Mouse (Mus musculus): Measurements from ENCODE around the gene Fancd2.
A peak's percentile ranks its signal among the peaks of the same experiment; 100 is the strongest.

Gene Fancd2

DNA sequence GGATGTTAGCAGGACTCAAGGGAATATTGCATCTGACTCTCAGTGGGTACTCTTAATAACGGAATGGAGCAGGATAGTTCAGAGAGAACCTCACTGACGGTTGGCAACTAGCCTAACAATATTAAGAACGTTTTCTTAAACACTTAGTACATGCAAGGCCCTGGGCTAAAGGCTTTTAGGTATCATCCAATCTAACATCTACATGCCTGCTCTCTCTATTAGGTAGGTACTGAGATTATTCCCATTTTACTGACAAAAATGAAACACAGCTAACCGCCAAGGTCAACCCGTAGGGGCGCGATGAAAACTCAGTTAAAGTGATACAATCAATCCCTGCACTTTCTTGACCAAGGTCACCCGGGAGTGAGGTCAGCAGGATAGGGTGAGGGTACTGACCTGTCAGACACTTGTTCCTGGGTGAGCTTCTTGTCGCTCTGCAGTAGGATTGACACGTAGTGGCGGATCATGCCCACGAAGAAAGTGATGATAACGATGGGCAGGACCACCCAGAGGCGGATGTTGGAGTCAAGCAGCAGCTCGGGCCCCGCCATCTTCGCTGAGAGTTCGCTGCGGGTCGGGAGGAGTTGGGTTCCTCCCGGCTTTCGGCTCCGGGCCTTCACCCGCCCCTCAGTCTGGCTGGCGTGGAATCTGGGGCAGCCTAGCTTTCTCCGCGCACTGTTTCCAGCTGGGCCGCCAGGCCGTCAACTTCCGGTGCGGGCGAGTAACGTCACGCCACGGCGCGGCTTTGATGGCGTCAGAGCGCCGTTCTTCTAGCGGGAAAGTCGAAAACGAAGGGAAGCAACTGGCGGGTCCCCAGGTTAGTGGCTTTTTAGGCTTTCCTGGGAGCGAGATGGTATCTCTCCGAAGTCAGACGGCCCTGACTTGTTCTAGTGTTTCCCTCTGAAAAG, at the start of gene Fancd2, which contains the start of gene Emc3:
Gene Fancd2, plus strand, starts transcription at position 751 of the 908 bp plus-strand sequence.
Gene Emc3, minus strand, starts transcription at position 721 of the 908 bp plus-strand sequence.
- DNase-seq: peak; percentile 92

DNA sequence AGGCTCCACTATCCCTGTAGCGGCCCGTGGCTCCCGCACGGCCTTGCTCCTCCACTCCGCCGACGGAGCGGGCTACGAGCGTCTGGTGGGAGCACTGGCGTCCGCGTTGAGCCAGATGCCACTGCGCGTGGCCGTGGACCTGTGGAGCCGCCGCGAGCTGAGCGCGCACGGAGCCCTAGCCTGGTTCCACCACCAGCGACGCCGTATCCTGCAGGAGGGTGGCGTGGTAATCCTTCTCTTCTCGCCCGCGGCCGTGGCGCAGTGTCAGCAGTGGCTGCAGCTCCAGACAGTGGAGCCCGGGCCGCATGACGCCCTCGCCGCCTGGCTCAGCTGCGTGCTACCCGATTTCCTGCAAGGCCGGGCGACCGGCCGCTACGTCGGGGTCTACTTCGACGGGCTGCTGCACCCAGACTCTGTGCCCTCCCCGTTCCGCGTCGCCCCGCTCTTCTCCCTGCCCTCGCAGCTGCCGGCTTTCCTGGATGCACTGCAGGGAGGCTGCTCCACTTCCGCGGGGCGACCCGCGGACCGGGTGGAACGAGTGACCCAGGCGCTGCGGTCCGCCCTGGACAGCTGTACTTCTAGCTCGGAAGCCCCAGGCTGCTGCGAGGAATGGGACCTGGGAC, 48.9 kb upstream of the Fancd2 start:
- peak; percentile 19 for DNase-seq

DNA sequence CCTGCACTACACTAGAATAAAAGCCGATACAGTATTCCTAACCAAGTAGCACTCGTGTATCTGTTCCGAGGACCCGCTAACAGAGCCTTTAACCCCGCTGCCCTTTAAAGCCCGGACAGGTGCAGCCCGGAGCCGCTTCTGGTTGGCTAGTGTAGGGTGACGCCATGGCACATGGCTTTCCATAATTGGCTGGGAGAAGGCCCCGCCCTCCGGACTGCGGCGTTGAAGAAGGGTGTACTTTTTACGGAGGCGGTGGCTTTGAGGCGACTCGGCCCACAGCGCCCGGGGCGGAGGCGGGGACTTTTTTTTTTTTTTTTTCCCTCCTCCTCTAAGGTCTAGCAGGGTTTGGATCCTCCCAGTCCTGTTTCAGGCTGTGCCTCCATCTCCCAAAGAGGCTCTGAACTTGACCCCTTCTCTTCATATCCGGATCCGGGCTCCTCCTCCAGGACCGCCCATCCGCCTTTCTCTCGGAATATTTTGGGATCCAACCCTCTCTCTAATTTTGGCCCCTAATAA, 48.3 kb upstream of the Fancd2 start, which contains the start of gene Creld1:
Gene Creld1, plus strand, starts transcription at position 198 of the 516 bp plus-strand sequence.
- peak; percentile 93 for DNase-seq

DNA sequence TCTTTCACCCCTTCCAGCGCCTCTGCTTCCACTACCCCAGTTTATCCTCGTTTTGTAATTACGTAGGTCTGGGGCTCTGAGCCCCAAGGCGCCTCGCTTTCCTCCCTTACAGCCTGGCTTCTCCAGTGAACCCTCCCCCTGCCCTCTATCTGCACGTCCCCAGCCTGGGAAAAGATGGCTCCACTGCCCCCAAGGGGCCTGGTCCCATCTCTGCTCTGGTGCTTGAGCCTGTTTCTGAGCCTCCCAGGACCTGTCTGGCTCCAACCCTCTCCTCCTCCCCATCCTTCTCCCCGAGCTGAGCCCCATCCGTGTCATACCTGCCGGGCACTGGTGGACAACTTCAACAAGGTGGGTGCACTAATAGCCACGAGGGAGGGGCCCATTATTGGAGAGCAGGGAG, 47.8 kb upstream of the Fancd2 start:
- DNase-seq: no peak

DNA sequence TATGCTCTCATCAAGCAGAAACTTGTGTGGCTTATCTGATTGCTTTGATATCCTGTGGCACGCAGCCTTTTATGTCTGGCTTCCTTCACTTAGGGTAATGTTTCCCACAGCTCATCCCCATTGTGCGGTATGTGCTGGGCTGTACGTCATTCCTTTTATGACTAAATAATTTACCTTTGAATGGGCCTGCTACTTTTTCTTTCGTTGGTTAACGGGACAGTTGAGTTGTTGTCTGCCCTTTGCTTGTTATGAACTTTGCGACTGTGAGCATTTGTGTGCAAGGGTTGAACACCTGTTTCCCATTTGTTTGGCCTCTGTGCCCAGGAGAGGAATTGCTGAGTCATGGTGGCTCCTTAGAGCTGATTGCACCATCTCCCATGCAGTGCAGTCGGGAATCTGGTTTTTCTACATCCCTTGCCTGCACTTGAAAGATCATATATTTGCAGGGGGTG, 44.3 kb upstream of the Fancd2 start:
- peak; percentile 32 for DNase-seq

DNA sequence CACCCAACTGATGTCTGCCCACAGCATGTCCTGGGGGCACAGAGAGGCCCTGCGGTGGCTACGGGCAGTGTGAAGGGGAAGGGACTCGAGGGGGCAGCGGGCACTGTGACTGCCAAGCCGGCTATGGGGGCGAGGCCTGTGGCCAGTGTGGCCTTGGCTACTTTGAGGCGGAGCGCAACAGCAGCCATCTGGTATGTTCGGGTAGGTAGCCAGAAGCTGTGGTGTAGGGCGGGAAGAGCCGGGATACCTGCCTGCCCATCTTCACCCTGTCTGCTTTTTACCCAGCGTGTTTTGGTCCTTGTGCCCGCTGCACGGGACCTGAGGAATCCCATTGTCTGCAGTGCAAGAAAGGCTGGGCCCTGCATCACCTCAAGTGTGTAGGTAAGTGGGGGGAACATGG, 42.1 kb upstream of the Fancd2 start:
- DNase-seq: no peak

DNA sequence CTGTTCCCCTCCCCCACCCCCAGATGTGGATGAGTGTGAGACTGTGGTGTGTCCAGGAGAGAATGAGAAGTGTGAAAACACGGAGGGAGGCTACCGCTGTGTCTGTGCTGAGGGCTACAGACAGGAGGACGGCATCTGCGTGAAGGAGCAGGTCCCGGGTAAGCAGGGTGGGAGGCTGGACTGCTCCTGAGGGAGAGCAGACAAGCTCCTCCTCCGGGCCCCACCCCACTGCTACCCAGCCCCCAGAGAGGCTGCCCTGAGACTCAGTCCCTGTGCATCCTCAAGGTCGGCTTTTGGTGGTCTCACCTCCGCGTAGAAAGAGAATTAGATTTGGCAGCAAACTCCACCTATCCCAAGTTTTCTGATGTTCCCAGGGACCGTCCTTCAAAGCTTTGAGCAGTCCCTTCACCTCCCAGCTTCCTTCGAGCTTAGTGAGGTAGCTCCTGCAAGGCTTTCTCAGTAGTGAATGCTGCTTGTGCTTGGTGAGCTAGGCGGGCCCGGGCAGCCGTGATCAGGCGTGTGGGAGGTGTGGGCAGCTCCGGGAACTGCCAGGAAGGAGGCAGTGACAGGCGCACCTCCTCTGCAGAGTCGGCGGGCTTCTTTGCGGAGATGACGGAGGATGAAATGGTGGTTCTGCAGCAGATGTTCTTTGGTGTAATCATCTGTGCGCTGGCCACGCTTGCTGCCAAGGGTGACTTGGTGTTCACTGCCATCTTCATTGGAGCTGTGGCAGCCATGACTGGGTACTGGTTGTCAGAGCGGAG, 39.2 kb upstream of the Fancd2 start:
- no peak for DNase-seq

DNA sequence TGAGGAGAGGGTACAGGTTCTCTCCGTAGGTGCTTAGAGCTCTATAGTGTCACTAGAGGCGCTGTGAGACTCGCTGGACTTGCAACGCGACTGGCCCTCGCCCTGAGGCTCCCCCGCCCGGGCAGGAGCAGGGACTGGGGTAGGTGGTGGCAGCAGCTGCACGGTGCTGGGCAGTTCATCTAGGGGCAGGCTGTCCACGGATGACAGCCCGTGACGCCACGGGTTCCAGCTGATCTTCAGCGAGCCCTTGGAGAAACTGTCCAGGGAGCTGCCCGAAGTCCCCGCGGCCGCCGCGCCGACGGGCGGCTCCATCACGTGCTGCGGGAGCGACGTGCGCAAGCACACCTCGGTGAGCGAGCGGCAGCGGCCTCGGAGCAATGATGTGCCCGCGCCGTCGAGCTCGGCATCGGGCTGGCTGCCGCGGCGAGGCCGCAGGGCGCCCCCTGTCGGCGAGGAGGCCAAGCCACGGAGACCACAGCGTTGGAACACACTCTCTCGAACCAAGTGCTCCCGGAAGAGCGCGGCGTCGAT, 37.2 kb upstream of the Fancd2 start:
- peak; percentile 84 for DNase-seq

DNA sequence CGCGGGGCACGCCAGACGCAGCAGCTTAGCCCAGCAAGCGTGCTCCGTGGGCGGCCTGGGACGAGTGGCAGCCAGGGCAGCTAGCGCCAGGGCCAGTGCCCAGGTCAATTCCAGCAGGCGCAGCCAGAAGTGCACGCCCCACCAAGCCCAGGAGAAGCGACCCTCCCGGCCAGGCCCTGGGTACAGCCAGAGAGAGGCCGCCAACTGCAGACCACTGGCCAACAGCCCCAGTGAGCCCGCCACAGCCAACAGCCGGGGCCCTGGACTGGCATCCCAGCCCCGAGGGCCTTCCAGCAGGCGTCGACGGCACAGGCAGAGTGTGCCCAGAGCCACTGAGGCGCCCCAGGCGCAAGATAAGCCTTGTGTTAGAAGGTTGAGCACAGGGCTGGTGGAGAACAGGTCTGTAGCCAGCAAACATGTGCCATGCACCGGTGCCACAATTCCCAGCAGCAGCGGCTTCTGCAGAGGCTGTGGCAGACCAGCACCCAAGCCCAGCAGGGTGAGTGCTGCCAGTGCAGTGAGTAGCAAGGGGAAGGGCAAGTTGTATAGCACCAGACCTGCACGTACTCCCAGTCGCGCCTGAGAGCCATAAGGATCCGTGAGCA, 36.3 kb upstream of the Fancd2 start:
- DNase-seq: no peak

DNA sequence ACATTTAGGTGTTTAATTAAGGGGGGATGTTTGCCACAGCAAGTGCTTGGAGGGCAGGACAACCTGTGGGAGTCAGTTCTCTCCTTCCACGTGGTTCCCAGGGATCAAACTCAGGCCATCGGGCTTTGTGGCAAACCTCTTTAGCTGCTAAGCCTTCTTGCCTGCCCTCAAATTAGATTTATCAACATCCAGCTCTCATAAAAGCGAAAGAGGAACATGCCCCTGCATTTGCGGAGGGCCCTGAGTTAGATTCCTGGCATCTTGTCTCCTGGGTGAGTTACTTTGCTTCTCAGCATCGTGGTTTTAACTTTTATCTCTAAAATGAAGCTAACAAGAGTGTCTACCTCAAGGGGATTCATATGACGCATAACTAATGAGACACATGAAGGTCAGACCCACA, 32.1 kb upstream of the Fancd2 start:
- no peak for DNase-seq

DNA sequence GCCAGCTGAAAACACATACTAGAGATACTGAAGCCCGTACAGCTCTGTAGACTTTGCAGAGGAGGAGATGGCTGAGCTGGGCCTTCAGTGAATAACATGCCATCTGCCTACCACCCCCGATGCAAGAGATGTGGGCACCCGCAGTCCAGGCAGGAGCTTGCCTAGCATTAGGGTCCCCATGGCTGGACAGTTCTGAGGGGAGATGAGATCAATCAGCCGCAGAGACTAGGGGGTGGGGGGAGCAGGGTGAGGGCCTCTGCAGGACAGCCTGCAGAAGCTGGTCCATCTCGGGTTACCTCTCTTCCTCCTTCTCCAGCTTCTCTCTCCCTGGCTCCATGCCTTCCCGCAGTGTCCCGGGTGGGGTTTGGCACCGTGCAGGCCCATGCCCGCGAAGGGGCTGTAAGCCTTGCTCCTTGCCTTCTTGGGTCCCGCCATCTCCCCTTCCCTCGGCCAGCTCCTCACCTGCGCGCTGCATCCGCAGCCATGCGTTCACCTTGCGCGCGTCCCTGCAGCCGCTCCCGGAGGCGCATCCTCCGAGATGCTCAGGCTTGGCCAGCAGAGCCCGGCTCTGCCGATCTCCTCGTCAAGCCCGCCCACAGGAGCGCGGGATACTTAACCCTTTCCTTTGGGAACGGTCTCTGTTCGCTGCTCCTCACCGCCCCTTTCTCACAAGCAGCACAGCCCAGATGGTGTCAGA, 29.9 kb upstream of the Fancd2 start, which contains the start of gene Prrt3:
Gene Prrt3, minus strand, starts transcription at position 544 of the 697 bp plus-strand sequence.
- no peak for DNase-seq

DNA sequence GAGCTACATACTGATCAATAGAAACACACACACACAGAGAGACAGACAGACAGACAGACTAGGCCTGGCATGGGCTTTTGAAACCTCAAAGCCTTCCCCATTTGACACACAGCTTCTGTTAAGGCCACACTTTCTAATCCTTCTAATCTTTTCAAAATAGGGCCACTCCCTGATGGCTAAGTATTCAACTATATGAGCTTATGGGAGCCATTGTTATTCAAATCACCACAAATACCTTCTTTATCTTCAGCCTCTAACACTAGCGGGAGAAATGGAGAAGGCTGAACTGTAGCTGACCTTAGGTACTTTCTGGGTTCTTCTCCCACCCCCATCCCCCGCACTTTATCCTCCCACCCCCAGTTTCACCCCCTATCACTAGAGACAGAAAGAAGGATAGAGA, 28.7 kb upstream of the Fancd2 start:
- no peak for DNase-seq

DNA sequence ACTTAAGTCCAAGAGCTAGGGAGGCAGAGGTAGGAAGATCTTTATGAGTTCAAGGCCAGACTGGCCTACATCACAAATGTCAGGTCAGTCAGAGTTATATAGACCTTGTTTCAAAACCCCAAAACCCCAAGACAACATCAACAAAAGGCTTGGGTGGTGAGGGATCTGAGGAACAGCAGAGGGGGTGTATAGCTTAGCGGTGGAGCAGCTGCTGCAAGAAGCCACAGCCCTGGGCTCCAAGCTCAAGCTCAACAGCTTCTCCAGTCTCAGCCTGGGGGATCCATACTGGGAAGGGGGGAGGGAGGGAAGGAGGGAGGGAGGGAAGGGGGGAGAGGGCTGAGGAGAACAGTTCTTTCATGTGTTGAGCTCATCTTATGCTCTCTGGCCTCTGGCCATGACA, 25.8 kb upstream of the Fancd2 start:
- DNase-seq: no peak

DNA sequence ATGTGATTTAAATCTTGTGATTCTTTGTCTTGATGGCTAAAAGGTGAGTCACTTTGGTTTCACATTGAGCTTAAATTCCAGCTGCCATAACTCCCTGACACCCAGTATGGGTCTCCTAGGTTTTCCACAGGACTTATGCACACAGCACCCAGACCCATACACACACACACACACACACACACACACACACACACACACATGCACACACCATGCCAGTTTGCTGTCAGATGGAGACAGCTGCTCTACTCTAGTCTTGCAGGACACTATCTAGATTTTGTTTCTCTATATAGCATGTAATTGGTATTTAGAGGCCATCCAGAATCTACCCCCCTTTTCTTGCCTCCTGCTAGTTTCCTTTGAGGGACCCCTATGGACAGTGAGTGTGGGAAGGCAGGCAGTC, 24.4 kb upstream of the Fancd2 start:
- no peak for DNase-seq

DNA sequence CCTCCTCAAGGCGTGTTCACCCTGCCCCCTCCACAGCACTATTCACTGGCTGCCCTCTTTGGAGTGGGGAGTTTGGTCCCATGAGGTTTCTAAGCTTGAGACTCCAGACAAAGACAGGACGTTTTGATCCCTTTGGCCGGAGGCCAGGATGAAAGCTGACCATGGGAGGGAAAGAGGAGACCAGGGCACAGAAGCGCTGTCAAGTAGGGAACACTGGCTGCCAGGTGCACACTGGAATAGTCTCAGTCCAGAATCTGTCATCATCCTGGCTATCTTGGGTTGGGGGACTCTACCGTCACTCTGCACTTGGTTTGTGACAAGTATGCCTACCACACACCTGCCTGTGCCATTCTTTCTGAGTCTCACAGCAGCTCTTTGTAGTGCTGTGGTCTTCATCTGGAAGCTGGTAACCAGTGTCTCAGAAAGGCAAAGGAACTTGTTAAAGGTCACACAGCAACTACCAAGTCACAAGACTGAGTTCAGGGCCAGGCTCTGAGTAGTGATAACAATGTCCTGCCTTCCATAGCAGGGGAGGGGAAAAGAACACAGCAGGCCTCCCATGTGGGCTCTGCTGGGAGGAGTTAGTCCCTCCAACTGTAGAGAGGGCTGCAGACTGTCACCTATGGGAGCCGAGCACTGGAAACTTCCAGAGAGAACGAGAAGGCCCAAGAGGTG, 23.1 kb upstream of the Fancd2 start:
- DNase-seq: no peak

DNA sequence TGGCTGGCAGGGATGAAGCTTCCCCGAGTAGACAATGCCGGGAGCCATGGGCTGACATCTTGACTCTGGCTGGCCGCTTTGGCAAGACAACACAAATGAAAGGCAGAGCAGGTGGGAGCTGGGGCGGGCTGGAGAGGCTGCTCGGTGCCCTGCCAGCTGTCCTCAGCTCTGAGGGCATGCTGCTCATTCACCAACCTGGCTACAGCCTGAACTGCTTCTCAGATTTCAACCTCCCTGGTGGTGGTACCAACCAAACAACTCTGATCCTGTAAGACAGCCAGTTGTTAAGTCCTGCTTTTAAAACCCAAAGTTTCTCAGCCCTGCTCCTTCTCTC, 22.6 kb upstream of the Fancd2 start:
- DNase-seq: no peak

DNA sequence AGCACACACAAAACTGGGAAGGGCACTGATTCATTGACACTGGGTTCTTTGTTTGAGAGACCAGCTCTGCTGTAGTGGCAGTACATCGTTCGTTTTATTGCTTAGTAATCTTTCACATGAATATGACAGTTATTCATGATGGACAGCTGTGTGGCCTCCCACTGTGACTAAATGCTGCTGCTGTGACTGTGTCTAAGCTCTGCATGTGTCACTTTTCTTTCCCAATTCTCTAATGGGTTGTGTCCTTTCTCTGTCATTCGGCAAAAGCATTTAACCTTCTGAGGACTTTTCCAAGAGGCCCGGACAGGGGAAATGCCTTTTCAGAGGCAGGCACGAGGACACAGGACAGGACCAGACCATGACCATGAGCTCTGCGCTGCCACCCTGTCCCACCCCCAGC, 17.5 kb upstream of the Fancd2 start:
- no peak for DNase-seq

DNA sequence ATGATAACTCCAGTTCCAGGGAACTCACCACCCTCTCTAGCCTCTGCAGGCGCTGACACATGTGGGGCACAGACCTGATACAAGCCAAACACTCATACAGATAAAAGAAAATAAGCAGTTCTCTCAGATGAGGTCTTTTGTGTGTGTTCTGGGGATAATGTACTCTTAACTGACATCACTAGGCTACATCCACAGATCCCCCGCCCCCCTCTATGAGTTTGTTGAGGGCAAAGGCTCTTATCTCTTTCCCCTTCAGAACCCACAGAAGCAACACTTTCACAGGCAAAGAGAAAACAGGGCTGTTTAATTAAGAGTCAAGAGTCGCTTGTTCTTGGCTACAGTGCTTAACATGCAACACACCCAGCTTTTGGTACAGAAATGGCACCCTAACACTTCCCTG, 16.9 kb upstream of the Fancd2 start:
- no peak for DNase-seq

DNA sequence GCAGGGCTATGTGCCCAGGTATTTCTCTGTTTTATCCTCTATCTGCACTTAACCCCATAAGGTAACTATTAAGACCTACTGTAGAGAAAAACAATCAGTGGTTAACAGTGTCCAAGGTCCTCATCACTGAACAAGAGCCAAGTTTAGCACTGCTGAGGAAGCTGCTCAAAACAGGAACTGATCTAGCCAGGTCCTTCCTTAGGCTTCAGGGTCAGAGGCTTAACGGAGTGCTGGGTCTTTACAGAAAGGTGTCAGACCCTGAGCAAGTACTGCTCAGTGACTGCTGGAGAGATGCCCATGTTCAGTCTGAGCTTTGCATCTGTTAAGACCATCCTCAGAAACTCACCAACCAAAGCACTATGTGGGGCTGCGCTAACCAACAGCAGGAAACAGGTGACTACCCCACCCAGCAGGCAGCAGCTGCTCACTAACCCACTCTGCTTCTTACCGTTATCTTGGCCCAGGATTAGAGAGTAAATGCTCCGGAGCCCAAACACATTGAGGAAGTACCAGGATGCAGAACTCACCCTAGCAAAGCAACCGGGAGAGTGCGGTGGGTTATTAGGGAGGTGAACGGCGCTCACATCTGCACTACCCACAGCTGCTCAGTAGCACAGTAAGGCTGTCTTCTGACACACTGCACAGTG, 13.9 kb upstream of the Fancd2 start:
- no peak for DNase-seq

DNA sequence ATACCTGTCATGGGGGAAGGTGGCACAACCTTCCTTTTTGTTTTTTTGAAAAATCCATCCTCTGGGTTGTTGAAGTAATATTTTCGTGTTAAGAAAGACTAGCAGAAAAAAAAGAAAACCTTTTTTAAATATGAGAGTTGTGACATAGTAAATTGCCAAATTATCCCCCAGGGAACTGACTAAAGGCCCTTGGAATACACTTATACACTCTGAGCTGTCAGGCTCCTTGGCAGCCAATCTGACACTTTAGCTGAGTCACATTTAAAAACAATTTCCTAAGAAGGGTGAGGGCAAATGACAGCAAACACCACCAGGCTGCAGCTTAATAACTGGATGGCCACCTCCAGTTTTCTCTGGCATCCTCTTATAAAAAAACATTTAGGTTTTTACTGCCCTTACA, 9.2 kb upstream of the Fancd2 start:
- DNase-seq: no peak

DNA sequence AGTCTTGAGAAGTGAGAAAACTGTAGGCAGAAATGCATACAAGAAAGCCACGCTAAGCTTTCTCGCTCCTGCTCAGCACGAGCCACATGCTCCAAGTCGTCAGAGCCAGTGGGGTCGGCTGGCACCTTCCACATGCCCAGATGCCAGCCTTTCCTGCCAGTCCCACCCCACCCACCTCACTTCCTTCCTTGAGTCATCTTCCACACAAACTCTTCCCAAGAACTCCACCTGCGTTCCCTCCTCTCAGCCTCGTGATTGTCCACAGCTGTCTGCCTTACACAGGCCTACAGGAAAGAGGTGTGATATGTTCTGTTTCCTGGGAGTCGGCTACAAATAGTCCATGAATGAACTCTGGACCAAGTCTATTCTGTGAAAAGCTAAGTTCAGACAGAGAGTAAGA, 8.1 kb upstream of the Fancd2 start:
- DNase-seq: no peak

Data from lung, postnatal 14 days (tissue).